Mouse (Mus musculus) layer of hippocampus, adult 18-20 months (tissue): Measurements from ENCODE around the gene Actr1a. TPM values are rescaled to one million over a fixed set of nuclear protein-coding genes. Genes with fewer than 3 reads are reported as not detected.

Source experiments
- DNase-seq, 2 experiments: peaks; one replicate each; pipeline ENCODE4 v3.0.0; 2022; ENCODE audit warnings: low spot score in 2 of 2
- microRNA-seq, 2 experiments: library from miRNA; unstranded; fragments of <30 nt; microRNA quantifications; one replicate each; pipeline ENCODE4 v1.2.0; 2021
- total RNA-seq, 2 experiments: library from RNA; stranded (reverse); gene quantifications; 2 replicates each; pipeline ENCODE4 v1.2.3; 2021

The Actr1a gene
- total RNA-seq, 2 experiments from 2014 or later, result 192 to 196 TPM

GRCm38 (mm10) chr19:46328081-46329030, 67.2 kb downstream of the Actr1a start, which contains the start of gene Fbxl15:
Fbxl15 (plus strand) TSS chr19:46328184.
- peak; percentile 94 to 97 for DNase-seq

GRCm38 (mm10) chr19:46327531-46328064, 68.0 kb downstream of the Actr1a start:
- DNase-seq, result no peak

Small RNA genes lying within 50 kb of the gene (microRNA-seq; reads per million reads assigned to microRNA genes)
- gene Mir146b, result 2.0 to 2.3 reads per million in 2 experiments

Other genes with a start within 250 kb of the Actr1a start
- not detected for gene Pitx3, start 247.4 kb downstream of the Actr1a start, total RNA-seq
- gene Gbf1, start 243.2 kb downstream of the Actr1a start, total RNA-seq, result 10 to 100 TPM; 82.1 to 84.8 TPM
- 1 to 10 TPM; 2.2 to 2.3 TPM for gene Nfkb2, start 91.4 kb downstream of the Actr1a start, total RNA-seq
- 100 to 1,000 TPM; 799 to 877 TPM for gene Psd, start 68.6 kb downstream of the Actr1a start, total RNA-seq
- gene Fbxl15, start 67.6 kb downstream of the Actr1a start, total RNA-seq, result 10 to 100 TPM; 30.7 to 31.5 TPM
- 100 to 1,000 TPM; 179 to 182 TPM for gene Cuedc2, start 57.0 kb downstream of the Actr1a start, total RNA-seq
- 10 to 100 TPM; 28.2 to 29.0 TPM for gene Mfsd13a, start 54.6 kb downstream of the Actr1a start, total RNA-seq
- 1 to 10 TPM in 1 of 2 experiments, under 1 TPM in 1; 0.77 to 1.2 TPM for gene 2310034G01Rik, start 45.4 kb downstream of the Actr1a start, total RNA-seq
- 10 to 100 TPM; 20.0 to 20.1 TPM for gene Sufu, start 1.1 kb upstream of the Actr1a start, total RNA-seq
- 100 to 1,000 TPM; 110 to 112 TPM for gene Trim8, start 106.0 kb upstream of the Actr1a start, total RNA-seq
- gene Arl3, start 177.4 kb upstream of the Actr1a start, total RNA-seq, result 100 to 1,000 TPM; 127 to 132 TPM
- gene Sfxn2, start 177.6 kb upstream of the Actr1a start, total RNA-seq, result 1 to 10 TPM; 5.2 to 7.6 TPM
- gene Wbp1l, start 203.3 kb upstream of the Actr1a start, total RNA-seq, result 10 to 100 TPM; 38.1 to 40.1 TPM